ENCODE assay signal across 8 mouse cellular contexts in the genomic region with DNA sequence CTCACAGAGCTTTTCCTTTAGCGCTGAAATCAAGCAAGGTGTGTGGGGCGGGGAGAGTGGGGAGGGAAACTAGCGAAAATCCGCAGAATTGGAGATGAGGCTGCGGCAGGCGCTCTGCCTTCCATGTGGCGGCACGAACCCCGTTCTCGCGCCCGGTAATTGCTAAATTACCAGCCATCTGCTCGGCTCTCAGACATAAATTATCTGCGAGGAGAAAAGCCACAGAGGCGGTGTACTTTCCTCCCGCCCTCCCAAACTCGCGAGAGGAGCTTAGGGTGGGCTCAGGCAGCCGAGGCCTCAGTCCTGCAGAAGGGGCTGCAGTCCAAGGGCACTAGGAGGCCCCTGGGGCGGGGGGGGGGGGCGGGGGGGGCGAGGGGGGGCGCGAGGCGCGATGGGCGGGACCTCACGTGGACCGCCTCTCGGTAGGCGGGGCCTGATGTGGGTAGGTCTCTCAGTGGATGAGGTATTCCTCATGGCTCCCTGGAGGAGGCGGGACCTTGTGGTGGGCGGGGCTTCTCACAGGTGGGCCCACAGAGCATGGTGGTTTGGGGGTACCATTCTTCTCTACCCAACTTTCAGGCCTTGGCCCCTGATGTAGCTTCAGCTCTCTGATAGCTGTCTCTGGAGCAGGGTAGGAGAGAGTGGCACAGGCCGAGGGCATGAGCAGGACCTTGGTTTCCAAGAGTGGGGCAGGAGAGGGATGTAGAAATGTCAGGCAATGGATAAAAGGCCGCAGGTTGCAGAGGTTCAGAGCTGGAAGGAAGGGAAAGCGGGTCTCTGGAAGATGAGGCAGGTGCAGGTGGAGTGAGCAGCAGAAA. TPM values are rescaled to one million over a fixed set of nuclear protein-coding genes. Genes with fewer than 3 reads are reported as not detected.
DNase-seq lines count a peak whose midpoint lies in the region; ATAC-seq and TF ChIP-seq lines count a peak whose summit lies in the region.

No protein-coding gene starts in this region.

- peak overlapping the region; percentile 43 for H3K4me2 ChIP-seq in forebrain, postnatal 0 days (ENCODE audit: low read depth)
- peak overlapping the region; percentile 53 for H3K4me2 ChIP-seq in stomach, embryonic 16.5 days (ENCODE audit: low read depth, low read length)

- peak overlapping the region; percentile 9; the same call in 1 of the 2 replicates for H3K4me3 ChIP-seq in forebrain, postnatal 0 days (ENCODE audit: low read depth, low read length)
- peak overlapping the region; percentile 33 for H3K4me3 ChIP-seq in stomach, embryonic 16.5 days (replicated peaks; ENCODE audit: low read length)

- WGBS in forebrain, postnatal 0 days = 12% methylated on average over 35 of the region's 36 CpGs
- 13% methylated on average over 30 of the region's 36 CpGs for WGBS in stomach, embryonic 16.5 days

- no peaks in the 10 kb centered on the region for H3K36me3 ChIP-seq in forebrain, postnatal 0 days (ENCODE audit: insufficient read depth)
- H3K36me3 ChIP-seq in stomach, embryonic 16.5 days (ENCODE audit: control insufficient read depth, insufficient read depth, low read length) = no peaks in the 10 kb centered on the region

- no peak for TF ChIP-seq CTCF in forebrain, postnatal 0 days (IDR thresholded peaks at IDR 0.05; ENCODE audit: low read depth)

- DNase-seq in kidney, postnatal 4 days = peak; percentile 51 to 55
- DNase-seq in kidney, adult 11 months = no peak
- peak; percentile 79 to 80 for DNase-seq in cerebellum, postnatal 10 days
- peak; percentile 86 for DNase-seq in forebrain, postnatal 0 days
- DNase-seq in liver = peak; percentile 24

- H3K27me3 ChIP-seq in forebrain, postnatal 0 days (ENCODE audit: insufficient read depth, low read length) = no peaks in the 10 kb centered on the region
- H3K27me3 ChIP-seq in stomach, embryonic 16.5 days (ENCODE audit: control insufficient read depth, insufficient read depth, low read length) = peaks cover 18% of the 10 kb centered on the region

- peaks cover 44% of the 10 kb centered on the region for H3K4me1 ChIP-seq in forebrain, postnatal 0 days (ENCODE audit: insufficient read depth)
- peaks cover 4% of the 10 kb centered on the region for H3K4me1 ChIP-seq in stomach, embryonic 16.5 days (ENCODE audit: control insufficient read depth, insufficient read depth, low read length)

- H3K9me3 ChIP-seq in forebrain, postnatal 0 days (ENCODE audit: low read length) = no peaks in the 10 kb centered on the region
- H3K9me3 ChIP-seq in stomach, embryonic 16.5 days (replicated peaks; ENCODE audit: control insufficient read depth, low read length) = no peaks in the 10 kb centered on the region

- ATAC-seq in forebrain, postnatal 0 days = peak; percentile 61
- peak; percentile 37; the same call in 1 of the 2 replicates for ATAC-seq in stomach, embryonic 16.5 days (ENCODE audit: insufficient read depth, low FRiP score)
- no peak for ATAC-seq in erythroblast, adult 5-6 weeks (replicated peaks; ENCODE audit: low FRiP score, poor library complexity, severe bottlenecking)
- no peak for ATAC-seq in activated CD4-positive, CD25-positive, alpha-beta regulatory T cell, adult 4 months

- H3K27ac ChIP-seq in forebrain, postnatal 0 days (ENCODE audit: low read depth, low read length) = peak overlapping the region; percentile 90
- H3K27ac ChIP-seq in stomach, embryonic 16.5 days (ENCODE audit: low read length) = no peak overlapping the region

- H3K9ac ChIP-seq in forebrain, postnatal 0 days = peak overlapping the region; percentile 35; the same call in 1 of the 2 replicates
- H3K9ac ChIP-seq in stomach, embryonic 16.5 days (ENCODE audit: low read length) = peak overlapping the region; percentile 57

RNA-seq across cellular contexts. Expression of gene Calcoco1, which starts 14.4 kb away (rescaled TPM):
- total RNA-seq in forebrain, postnatal 0 days (2014; rRNA removed) = 42.6 and 47.1 TPM in 2 replicates
- 33.5 and 36.9 TPM in 2 replicates for polyA plus RNA-seq in forebrain, postnatal 0 days (2015; fragmentation: Nextera tagmentation; extraction: Ambion mirVana)
- 36.8 and 37.7 TPM in 2 replicates for polyA plus RNA-seq in stomach, embryonic 16.5 days (2015; fragmentation: Nextera tagmentation; extraction: Ambion mirVana)
- 122 and 194 TPM in 2 replicates for total RNA-seq in erythroblast, adult 5-6 weeks (2015; ENCODE audit: low replicate concordance)
- total RNA-seq in erythroblast, adult 5-6 weeks (2017; ENCODE audit: low replicate concordance) = 216 and 452 TPM in 2 replicates
- 10 to 100 TPM; 26.1 to 39.2 TPM for polyA plus RNA-seq in activated CD4-positive, CD25-positive, alpha-beta regulatory T cell, adult 4 months (2017; shearing (Covaris generic))

Comparison
In these comparisons a context has a peak if more than half of its experiments do, and no peak if none do; other contexts are left out.
1. ATAC-seq: peak in forebrain, postnatal 0 days (single experiment) and stomach, embryonic 16.5 days (single experiment); none in erythroblast, adult 5-6 weeks (single experiment) and activated CD4-positive, CD25-positive, alpha-beta regulatory T cell, adult 4 months (single experiment).